Mouse (Mus musculus) left cerebral cortex, adult 18-20 months (tissue): ENCODE data around the gene Ugdh. TPM values are rescaled to one million over a fixed set of nuclear protein-coding genes. Genes with fewer than 3 reads are reported as not detected.

Experiments
- DNase-seq, 2 experiments: peaks; one replicate each; pipeline ENCODE4 v3.0.0; 2021 to 2022; ENCODE audit warnings: low spot score in 2 of 2, mixed read lengths in 1 of 2
- total RNA-seq, 2 experiments: library from RNA; stranded (reverse); gene quantifications; 2 replicates each; pipeline ENCODE4 v1.2.3; 2021

Ugdh gene
- total RNA-seq, 2 experiments from 2014 or later = 28.9 to 30.8 TPM

DNA sequence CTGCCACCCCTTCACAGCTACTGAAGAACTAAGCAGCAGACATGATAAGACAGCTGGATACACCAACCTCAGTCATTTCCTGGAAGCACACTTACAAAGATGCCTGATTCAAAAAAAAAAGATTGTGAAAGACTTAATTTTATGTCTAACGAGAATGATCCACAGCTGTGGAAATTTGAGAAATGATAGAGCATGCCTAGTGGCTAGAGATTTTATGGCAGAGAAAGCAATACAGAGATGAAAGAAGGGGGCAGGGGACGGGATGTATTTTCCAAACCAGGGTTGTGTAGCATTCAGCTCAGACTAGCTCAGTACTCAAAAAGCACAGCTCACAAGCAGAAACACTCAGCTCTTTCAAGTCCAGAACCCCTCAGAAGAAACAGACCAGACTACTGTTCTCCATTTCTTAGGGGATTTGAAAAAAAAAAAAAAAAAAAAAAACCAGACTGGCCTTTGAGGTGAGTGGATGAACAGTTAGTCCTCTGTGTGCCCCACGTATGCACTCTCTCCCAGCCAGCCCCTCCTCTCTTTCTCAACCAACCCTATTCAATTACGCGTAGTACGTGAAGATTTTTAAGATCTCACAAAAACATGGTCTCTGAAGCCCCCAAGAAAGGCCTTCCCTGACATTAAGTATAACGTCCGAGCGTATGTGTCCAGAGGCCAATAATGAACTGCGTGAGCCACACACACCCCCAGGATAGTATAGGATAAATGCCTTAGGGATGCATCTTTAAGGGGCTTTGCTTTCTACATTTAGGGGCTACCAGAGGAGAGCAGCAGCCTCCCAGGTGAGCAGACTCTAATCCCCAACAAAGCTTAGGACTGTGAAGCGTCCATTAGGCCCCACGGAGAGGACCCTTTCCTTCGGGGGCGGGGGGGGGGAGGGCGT lies 1.0 kb downstream of the Ugdh start:
- peak in 1 of 2 experiments; percentile 36 for DNase-seq

DNA sequence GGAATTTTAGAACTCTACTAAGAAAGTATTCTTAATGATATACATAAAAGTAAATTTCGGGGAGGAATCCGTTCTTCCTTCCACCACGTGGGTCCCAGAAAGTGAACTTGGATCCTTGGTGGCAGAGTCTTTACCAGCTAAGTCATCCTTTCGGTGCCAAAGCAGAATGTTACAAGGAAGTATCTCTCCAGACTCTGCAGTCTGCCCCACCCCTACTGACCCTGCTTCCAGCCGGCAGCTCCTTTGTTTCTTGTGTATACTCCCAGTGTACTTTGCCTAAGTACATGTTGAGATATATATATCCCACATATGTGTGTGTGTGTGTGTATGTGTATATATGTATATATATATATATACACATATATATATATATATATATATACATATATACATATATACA lies 6.3 kb downstream of the Ugdh start:
- no peak for DNase-seq

GRCm38 (mm10) chr5:65428321-65428720 lies 7.4 kb downstream of the Ugdh start:
- DNase-seq = no peak

- no peak for DNase-seq
These were observed 10.5 kb downstream of the Ugdh start for GRCm38 (mm10) chr5:65425251-65425650.

DNA sequence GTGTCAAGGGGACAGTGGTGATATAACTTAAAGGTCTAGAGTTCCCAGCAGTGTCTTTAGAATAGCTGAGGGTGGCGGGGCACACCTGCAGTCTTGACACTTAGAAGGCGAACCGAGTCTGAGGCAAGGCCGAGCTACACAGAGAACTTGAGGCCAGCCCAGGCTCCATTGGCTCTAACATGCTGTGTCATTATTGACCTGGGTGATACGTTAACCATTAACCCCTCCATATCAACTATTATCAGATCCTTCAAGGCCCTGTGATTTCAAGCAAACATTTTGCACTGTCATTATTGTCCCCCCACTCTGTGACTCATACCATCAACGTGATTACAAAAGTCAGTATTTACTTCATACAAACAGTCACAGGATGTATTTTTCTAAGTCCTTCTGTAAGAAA lies 11.5 kb downstream of the Ugdh start:
- DNase-seq = no peak

DNA sequence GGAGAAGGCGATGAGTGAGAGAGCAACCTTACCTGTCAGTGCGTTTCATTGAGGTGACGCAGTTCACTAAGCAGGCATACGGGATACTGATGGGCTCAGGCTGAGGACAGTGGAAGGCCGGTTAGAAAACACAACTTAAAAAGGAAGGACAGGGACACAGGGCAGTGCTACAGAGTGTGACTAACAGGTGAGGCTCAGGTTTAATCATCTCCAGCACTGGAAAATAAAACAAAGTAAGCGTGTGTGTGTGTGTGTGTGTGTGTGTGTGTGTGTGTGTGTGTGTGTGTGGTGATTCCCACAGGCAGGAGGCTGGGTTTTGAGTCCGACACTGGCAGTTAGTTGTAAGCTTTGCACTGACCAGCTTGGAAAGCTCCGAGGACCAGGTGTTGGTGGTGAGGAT lies 12.9 kb downstream of the Ugdh start:
- no peak for DNase-seq

DNA sequence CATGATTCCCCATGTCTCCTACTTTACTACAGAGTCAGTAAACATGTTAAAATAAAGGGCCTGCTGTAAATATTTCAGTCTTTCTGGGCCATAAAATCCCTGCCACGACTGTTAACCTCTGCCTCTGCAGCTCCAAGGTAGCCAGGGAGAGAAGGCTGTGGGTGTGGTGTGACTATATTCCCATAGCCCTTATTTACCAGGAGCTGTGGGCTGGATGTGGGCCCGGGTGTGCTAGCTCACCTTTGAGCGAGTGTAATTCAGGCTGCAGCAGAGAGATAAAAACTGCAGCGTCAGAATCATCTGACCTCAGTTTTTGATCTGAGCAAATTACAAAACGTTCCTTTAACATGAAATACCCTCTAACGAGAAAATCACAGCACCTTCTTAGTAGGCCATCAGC lies 14.9 kb downstream of the Ugdh start:
- no peak for DNase-seq

- DNase-seq = no peak
These were observed 16.6 kb downstream of the Ugdh start for GRCm38 (mm10) chr5:65419136-65419535.

DNA sequence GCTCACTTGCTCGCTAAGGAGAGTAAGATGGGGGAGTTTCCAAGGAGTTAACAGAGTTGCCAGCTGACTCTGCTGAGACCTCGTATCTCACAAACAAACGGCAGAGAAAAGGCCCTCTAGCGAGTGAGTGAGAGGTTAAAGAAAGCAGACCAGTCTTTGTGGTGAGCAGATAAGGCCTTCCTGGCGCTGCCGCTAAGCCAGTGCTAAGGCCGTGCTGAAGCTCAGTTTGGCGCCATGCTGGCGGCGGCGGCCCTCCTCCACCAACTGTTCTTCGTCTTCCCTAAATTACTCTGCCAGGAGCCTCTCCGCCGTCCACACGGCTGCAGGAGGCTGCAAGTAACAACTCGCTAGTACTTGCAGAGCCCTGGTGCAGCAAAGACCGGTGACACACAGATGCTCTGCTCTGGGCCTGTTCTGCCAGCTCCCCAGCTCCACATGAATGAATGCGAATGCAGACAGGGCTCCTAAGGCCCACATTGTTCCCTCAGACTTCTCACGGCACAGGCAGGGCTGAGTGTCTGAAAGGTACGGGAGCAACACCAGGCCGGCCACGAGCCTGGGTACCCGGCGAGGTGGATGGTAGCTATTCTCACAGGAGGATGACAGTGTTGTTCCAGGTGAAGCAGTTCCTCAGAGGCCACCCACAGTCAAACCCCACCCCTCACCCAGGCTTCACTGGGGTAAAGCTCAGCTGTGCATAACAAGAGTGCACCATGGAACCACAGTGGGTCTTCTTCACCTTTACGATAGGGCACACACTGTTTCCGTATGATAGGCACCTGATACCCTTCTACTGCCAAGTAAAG lies 19.9 kb downstream of the Ugdh start:
- DNase-seq = no peak

GRCm38 (mm10) chr5:65407989-65408388 lies 27.8 kb downstream of the Ugdh start:
- no peak for DNase-seq

DNA sequence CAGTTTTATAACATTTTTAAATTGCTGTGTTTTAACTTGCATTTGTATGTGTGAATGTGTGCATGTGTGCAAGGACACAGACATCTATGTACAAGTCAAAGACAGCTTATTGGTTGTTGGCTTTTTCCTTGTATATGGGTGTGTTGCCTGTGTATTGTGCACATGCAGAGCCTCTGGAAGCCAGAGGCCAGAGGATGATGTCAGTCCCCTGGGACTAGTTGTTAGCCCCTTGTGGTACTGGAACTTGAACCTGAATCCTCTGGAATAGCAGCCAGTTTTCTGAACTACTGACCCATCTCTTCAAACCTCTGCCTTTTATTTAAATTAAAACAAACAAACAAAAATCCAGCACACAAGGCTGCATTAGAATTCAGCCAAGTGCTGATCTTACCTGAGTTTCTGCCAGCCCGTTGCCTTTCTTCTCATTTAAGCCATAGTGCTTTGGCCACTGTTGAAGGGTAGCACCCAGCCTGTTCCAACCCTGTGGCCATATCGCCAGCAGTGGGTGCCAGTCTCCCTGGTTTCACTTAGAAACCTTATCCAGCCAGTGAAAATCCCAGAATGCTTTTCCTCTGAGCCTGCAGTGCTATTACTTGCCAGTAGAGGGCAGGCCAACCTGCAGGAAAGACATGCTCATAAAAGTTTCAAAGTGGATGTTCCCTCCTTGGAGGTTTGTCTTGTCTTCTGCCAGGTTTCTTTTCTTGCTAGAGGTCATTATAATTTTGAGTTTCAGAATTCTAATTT lies 34.3 kb downstream of the Ugdh start:
- DNase-seq = peak; percentile 79 to 87

GRCm38 (mm10) chr5:65394425-65394824 lies 41.3 kb downstream of the Ugdh start:
- no peak for DNase-seq

GRCm38 (mm10) chr5:65391753-65392152 lies 44.0 kb downstream of the Ugdh start:
- no peak for DNase-seq

GRCm38 (mm10) chr5:65390648-65391644 lies 44.8 kb downstream of the Ugdh start, which contains the start of the genes Rpl9 and Lias:
TSS of gene Rpl9 (minus strand) at chr5:65391444.
TSS of gene Lias (plus strand) at chr5:65391497.
- peak; percentile 99 to 100 for DNase-seq

DNA sequence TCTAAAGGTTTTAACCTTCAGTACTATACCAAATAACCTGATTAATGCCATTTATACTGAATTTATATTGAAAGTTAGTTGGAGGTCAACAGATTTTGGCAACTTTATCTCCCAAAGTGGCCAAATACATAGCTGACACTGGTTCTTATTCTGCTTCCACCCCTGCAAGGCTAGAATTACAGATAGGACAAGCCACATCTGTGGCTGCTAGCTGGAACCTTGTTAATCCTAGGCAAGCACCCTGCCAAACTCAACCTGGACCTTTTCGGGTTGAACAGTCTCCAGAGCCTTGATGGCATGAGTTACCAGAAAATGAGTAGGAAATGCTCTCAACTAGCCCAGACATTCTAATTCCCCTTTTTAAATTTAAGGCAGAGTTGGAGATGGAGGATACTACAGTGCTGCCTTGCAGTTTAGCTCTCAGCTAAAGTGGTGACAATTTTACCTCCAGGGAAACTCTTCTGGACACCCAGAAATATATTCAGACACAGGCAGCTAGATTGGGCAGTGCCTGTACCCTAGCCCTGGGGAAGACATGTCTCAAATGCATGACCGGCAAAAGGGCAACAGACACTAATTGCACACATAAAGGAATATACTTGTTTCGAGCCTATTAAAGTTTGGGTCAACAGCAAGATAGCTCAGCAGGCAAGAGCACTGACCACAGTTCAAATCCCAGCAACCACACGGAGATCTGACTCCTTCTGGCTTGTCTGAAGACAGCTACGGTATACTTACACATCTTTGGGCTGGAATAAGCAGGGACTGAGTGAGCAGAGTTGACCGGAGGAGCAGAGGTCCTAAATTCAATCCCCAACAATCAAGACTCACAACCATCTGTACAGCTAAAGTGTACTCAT lies 48.5 kb downstream of the Ugdh start:
- DNase-seq = no peak

DNA sequence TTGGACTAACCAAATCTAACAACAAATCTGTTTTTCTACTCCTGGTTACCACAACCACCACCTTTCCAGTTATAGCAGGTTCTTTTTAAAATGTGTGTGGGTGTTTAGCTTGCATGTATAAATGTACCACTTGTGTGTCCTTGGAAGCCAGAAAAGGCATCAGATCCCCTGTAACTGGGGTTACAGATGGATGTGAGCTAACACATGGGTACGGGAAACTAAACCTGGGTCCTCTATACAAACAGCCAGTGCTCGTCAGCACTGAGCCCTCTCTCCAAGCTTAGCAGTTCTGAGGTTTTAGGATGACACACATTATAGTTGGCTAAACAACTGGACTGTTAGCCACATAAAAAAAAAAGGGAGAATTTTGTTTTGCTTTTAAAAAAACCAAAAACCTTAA lies 50.0 kb downstream of the Ugdh start:
- DNase-seq = no peak

- no peak for DNase-seq
These were observed 61.0 kb downstream of the Ugdh start for GRCm38 (mm10) chr5:65374746-65375145.

GRCm38 (mm10) chr5:65371551-65371950 lies 64.2 kb downstream of the Ugdh start:
- DNase-seq = no peak

DNA sequence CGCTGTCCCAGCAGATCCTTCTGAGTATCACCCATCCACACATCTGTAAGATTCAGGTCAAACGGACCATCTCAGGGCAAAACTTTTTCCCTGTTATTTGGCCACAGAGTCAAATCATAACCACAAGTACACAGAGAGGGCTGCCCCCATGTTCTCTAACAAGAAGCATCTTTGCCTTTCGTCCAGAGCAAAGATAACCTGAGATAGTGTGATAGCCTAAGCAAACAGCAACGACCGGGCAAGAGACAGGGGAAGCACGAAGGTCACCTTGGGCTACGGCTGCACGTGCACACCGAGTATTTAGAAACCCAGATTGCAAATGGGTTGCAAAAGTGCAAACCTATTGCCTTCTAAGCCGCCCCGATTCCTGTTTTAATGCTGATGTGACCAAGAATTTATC lies 67.9 kb downstream of the Ugdh start:
- no peak for DNase-seq
